Mouse (Mus musculus): ENCODE measurements around the gene Ulk3. TPM values are rescaled to one million over a fixed set of nuclear protein-coding genes. Genes with fewer than 3 reads are reported as not detected.
A peak's percentile ranks its signal among the peaks of the same experiment; 100 is the strongest.

Gene Ulk3
- polyA plus RNA-seq, 1 experiment from 2014 or later = 10.0 TPM

DNA sequence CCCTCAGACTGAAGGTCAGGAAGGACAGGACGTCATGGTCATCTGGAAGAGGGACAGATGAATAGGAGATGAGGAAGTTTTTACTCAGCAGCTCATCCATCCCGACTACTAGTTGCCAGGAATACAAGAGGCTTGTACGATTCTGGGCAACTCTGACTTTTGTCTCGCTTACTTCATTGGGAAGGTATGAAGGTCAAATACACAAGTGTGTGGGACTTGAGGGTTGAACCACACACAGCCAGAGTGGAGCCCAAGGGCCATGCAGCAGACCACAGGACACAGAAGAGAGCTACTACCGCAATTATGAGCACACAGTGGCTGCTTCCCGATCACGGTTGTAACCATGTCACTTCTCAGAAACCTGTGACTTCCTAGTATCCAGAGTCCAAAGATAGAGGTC is 23.3 kb downstream of the Ulk3 start:
- Histone ChIP-seq H3K27ac (ENCODE audit: low read depth, low read length) (no peak overlapping the region), H3K4me2 (no peak overlapping the region), H3K9me3 (replicated peaks; ENCODE audit: control insufficient read depth, low read length) (no peaks in the 10 kb centered on the region), H3K4me3 (ENCODE audit: low read depth, low read length) (no peak overlapping the region), H3K27me3 (ENCODE audit: control insufficient read depth, insufficient read depth, low read length) (peaks cover 14% of the 10 kb centered on the region; the same call in 1 of the 2 replicates), H3K9ac (ENCODE audit: low read depth, low read length) (no peak overlapping the region), H3K36me3 (ENCODE audit: control insufficient read depth, insufficient read depth, low read length) (no peaks in the 10 kb centered on the region), H3K4me1 (ENCODE audit: control insufficient read depth, insufficient read depth, low read length) (no peaks in the 10 kb centered on the region)
- ATAC-seq (replicated peaks; ENCODE audit: insufficient number of reproducible peaks, low FRiP score, low TSS enrichment) = no peak
- 74% methylated on average over 7 of the region's 7 CpGs for WGBS (ENCODE audit: insufficient replicate concordance)

DNA sequence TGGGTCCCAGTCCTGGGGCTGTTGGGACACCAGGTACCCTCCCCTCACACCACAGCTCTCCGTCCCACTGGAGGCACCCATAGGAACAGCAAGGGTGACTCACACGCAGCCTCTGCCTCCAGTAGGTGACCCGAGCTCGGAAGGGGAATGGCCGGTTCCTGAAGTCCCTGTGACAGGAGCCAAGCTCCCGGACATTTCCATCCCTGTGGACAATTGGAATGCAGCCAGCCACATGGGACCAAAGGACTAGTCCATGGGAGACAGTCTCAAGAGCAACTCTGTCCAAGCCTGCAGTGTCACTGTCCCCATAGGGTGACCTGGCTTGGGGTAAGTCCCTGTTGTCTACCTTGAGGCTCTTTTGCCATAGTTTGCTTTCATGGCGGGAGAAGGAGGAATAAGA is 24.7 kb downstream of the Ulk3 start:
- Histone ChIP-seq H3K4me2 (no peak overlapping the region), H3K9ac (ENCODE audit: low read depth, low read length) (no peak overlapping the region), H3K36me3 (ENCODE audit: control insufficient read depth, insufficient read depth, low read length) (no peaks in the 10 kb centered on the region), H3K9me3 (replicated peaks; ENCODE audit: control insufficient read depth, low read length) (no peaks in the 10 kb centered on the region), H3K27ac (ENCODE audit: low read depth, low read length) (no peak overlapping the region), H3K4me3 (ENCODE audit: low read depth, low read length) (no peak overlapping the region), H3K27me3 (ENCODE audit: control insufficient read depth, insufficient read depth, low read length) (peaks cover 8% of the 10 kb centered on the region; the same call in 1 of the 2 replicates), H3K4me1 (ENCODE audit: control insufficient read depth, insufficient read depth, low read length) (no peaks in the 10 kb centered on the region)
- ATAC-seq (replicated peaks; ENCODE audit: insufficient number of reproducible peaks, low FRiP score, low TSS enrichment) = no peak
- 73% methylated on average over 7 of the region's 7 CpGs for WGBS (ENCODE audit: insufficient replicate concordance)

DNA sequence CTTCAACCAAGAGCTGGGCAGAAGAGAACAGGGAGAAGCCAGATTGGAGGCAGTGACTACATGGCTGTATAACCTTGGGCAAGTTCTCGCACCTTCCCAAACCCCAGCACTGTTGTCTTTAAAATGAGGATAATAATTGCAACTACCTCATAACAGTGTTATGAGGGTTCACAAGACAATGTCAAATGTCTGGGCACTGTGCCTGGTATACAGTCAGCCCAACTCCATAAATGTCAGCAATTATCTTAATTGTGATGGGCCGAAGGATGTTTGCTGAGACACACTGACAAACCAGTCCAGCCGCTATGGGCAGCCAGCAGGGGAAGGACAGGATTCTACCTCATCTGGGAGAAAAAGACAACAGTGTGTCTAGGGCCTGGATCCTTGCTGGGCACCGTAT is 25.5 kb downstream of the Ulk3 start:
- Histone ChIP-seq H3K4me2 (no peak overlapping the region), H3K4me3 (ENCODE audit: low read depth, low read length) (no peak overlapping the region), H3K9ac (ENCODE audit: low read depth, low read length) (no peak overlapping the region), H3K27me3 (ENCODE audit: control insufficient read depth, insufficient read depth, low read length) (peaks cover 7% of the 10 kb centered on the region; the same call in 1 of the 2 replicates), H3K27ac (ENCODE audit: low read depth, low read length) (no peak overlapping the region), H3K36me3 (ENCODE audit: control insufficient read depth, insufficient read depth, low read length) (no peaks in the 10 kb centered on the region), H3K4me1 (ENCODE audit: control insufficient read depth, insufficient read depth, low read length) (no peaks in the 10 kb centered on the region), H3K9me3 (replicated peaks; ENCODE audit: control insufficient read depth, low read length) (no peaks in the 10 kb centered on the region)
- WGBS (ENCODE audit: insufficient replicate concordance) = 78% methylated on average over 4 of the region's 4 CpGs
- ATAC-seq (replicated peaks; ENCODE audit: insufficient number of reproducible peaks, low FRiP score, low TSS enrichment) = no peak

DNA sequence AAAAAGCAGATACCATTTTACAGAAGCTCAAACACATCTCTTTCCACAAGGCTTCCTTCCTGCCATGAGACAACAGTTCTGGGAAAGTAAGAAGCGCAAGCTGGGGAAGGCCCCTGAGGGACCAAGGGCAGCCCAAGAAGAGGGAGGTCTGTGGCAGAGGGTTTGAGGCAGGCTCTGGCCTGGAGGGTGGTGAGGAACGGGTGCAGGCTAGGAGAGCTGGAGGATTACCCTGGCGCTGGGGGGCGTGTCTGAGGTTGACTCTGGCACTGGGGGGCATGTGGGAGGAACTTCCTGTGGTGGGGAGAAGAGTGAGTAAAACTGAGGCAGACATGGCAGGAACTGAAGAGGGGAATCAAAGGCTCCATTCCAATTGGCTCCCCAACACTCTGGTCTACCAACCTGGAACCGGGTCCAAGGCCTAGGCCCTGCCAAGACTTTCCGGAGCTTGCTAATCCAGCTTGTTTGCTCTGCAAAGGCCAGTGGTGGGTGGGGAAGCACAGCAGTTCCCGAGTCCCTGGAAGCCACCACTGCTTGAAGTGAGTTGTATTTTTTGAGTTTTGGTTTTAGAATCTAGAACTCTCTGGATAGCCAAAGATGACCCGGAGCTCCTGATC is 28.4 kb downstream of the Ulk3 start:
- no peak for ATAC-seq (replicated peaks; ENCODE audit: insufficient number of reproducible peaks, low FRiP score, low TSS enrichment)
- H3K27me3 ChIP-seq (ENCODE audit: control insufficient read depth, insufficient read depth, low read length) = 0 out of 2 replicates have a peak, but pooled peaks cover 2% of the 10 kb centered on the region
- H3K9me3 ChIP-seq (replicated peaks; ENCODE audit: control insufficient read depth, low read length) = no peaks in the 10 kb centered on the region
- 67% methylated on average over 8 of the region's 8 CpGs for WGBS (ENCODE audit: insufficient replicate concordance)
- H3K27ac ChIP-seq (ENCODE audit: low read depth, low read length) = no peak overlapping the region
- H3K4me3 ChIP-seq (ENCODE audit: low read depth, low read length) = no peak overlapping the region
- no peak overlapping the region for H3K4me2 ChIP-seq
- no peaks in the 10 kb centered on the region for H3K36me3 ChIP-seq (ENCODE audit: control insufficient read depth, insufficient read depth, low read length)
- H3K9ac ChIP-seq (ENCODE audit: low read depth, low read length) = no peak overlapping the region
- H3K4me1 ChIP-seq (ENCODE audit: control insufficient read depth, insufficient read depth, low read length) = no peaks in the 10 kb centered on the region

DNA sequence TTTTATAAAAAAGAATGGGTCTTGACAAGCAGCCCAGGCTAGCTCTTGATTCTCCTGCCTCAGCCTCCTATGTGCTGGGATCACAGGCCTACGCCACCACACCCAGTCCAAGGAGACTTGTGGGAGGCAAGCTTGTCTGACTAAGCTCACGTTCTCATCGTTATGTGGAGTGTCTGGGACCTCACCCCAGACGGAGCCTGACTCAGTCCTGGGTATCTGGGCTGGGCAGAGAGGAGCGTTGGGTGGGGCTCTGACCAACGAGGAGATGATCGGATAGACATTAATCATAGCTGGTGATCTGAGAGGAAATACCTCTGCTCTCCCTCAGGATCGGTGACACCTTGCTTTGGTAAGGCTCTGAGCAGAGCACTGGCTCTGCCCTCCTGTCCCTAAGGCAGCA is 29.6 kb downstream of the Ulk3 start:
- H3K9me3 ChIP-seq (replicated peaks; ENCODE audit: control insufficient read depth, low read length) = no peaks in the 10 kb centered on the region
- no peaks in the 10 kb centered on the region for H3K36me3 ChIP-seq (ENCODE audit: control insufficient read depth, insufficient read depth, low read length)
- no peak overlapping the region for H3K27ac ChIP-seq (ENCODE audit: low read depth, low read length)
- no peak overlapping the region for H3K4me3 ChIP-seq (ENCODE audit: low read depth, low read length)
- H3K27me3 ChIP-seq (ENCODE audit: control insufficient read depth, insufficient read depth, low read length) = 0 out of 2 replicates have a peak, but pooled peaks cover 2% of the 10 kb centered on the region
- no peak overlapping the region for H3K4me2 ChIP-seq
- no peak overlapping the region for H3K9ac ChIP-seq (ENCODE audit: low read depth, low read length)
- no peak for ATAC-seq (replicated peaks; ENCODE audit: insufficient number of reproducible peaks, low FRiP score, low TSS enrichment)
- H3K4me1 ChIP-seq (ENCODE audit: control insufficient read depth, insufficient read depth, low read length) = no peaks in the 10 kb centered on the region
- WGBS (ENCODE audit: insufficient replicate concordance) = 67% methylated on average over 8 of the region's 8 CpGs

DNA sequence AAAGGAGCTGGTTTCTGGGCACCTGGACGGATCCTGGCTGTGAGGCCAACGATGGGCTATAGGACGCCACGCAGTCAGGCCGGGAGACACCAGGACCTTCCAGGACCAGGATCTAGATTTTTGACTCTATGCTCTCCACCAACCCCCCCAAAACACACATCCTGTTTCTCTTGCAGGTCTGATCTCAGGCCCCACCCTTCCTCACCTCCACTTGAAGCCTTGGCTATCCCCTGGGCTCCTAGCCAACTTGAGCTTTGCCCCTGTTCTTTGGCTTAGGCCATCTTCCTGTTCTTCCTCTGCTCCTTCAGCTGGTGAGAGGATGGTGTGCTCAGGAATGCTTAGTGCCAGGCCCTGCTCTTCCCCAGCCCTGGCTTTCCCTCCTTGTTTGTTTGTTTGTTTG is 31.4 kb downstream of the Ulk3 start, which contains the start of gene Lman1l:
Lman1l (minus strand) TSS at position 101 of the 400 bp plus-strand sequence.
- H3K4me1 ChIP-seq (ENCODE audit: control insufficient read depth, insufficient read depth, low read length) = no peaks in the 10 kb centered on the region
- H3K4me3 ChIP-seq (ENCODE audit: low read depth, low read length) = no peak within 1 kb of the TSS
- H3K27ac ChIP-seq (ENCODE audit: low read depth, low read length) = no peak within 1 kb of the TSS
- no peak for ATAC-seq (replicated peaks; ENCODE audit: insufficient number of reproducible peaks, low FRiP score, low TSS enrichment)
- H3K9ac ChIP-seq (ENCODE audit: low read depth, low read length) = 0 out of 2 replicates have a peak within 1 kb of the TSS, but pooled peaks have one; percentile 4
- H3K27me3 ChIP-seq (ENCODE audit: control insufficient read depth, insufficient read depth, low read length) = no peaks in the 10 kb centered on the region
- WGBS (ENCODE audit: insufficient replicate concordance) = 86% methylated on average over 5 of the region's 5 CpGs
- no peaks in the 10 kb centered on the region for H3K9me3 ChIP-seq (replicated peaks; ENCODE audit: control insufficient read depth, low read length)
- no peak within 1 kb of the TSS for H3K4me2 ChIP-seq
- H3K36me3 ChIP-seq (ENCODE audit: control insufficient read depth, insufficient read depth, low read length) = no peaks in the 10 kb centered on the region; the same call in 1 of the 2 replicates

DNA sequence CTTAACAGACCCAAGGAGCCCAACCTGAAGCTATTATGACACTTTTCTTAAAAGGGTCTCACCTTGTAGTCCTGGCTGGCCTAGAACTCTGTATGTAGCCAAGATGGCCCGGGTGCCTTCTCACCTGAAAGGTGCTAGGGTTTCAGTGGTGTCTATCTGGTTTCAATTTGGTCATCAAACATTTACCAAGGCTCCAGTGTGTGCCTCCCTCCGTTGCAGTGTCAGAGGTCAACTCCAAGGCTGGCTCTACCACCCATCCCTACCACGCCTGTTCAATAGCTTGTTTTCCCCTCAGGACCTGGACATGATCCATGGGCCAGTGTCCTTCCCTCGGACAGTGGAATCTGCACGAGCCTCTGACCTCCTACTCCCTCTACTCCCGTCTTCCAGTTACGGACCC is 35.0 kb downstream of the Ulk3 start:
- Histone ChIP-seq H3K27ac (ENCODE audit: low read depth, low read length) (no peak overlapping the region), H3K9me3 (replicated peaks; ENCODE audit: control insufficient read depth, low read length) (no peaks in the 10 kb centered on the region), H3K4me1 (ENCODE audit: control insufficient read depth, insufficient read depth, low read length) (no peaks in the 10 kb centered on the region), H3K4me3 (ENCODE audit: low read depth, low read length) (no peak overlapping the region), H3K27me3 (ENCODE audit: control insufficient read depth, insufficient read depth, low read length) (no peaks in the 10 kb centered on the region), H3K9ac (ENCODE audit: low read depth, low read length) (no peak overlapping the region), H3K4me2 (no peak overlapping the region), H3K36me3 (ENCODE audit: control insufficient read depth, insufficient read depth, low read length) (peaks cover 20% of the 10 kb centered on the region)
- ATAC-seq (replicated peaks; ENCODE audit: insufficient number of reproducible peaks, low FRiP score, low TSS enrichment) = no peak
- 82% methylated on average over 7 of the region's 7 CpGs for WGBS (ENCODE audit: insufficient replicate concordance)

DNA sequence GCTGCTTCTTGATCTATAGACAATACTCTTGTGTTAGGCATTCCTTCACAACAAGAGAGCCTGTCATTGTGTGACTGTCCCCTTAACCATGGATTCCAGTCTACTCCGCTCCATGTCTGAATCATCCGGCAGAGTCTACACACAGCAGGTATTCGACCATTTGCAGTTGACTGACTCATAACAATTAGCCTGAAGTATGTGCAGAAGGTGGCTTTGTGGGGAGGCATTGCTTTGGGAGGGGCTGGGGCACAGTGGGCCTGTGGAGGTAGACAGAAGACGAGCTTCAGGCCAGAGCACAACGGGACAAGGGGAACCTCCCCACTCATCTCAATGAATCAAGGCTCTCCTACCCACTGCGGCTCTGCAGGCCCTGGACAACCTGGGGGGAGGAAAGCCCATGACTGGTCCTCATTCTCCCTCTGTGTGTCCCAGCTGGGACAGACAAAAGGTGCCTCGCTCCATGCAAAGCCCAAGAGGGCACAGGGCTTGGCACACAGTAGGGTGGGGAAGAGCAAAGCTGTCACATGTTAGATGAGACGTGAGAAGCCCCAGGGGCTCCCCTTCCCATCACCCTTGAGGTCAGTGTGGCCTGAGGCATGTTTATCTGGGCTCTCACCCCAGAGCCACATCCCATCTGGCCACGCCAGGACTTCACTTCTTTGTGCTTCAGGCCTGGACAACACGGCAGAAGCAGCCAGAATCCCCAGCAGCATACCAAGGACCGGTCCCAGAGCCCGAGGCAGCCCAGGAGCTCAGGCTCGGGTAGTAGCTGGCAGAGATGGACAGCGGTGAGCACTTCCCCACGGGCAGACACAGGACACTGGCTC is 36.6 kb downstream of the Ulk3 start:
- no peak overlapping the region for H3K9ac ChIP-seq (ENCODE audit: low read depth, low read length)
- ATAC-seq (replicated peaks; ENCODE audit: insufficient number of reproducible peaks, low FRiP score, low TSS enrichment) = no peak
- H3K27ac ChIP-seq (ENCODE audit: low read depth, low read length) = no peak overlapping the region
- H3K27me3 ChIP-seq (ENCODE audit: control insufficient read depth, insufficient read depth, low read length) = no peaks in the 10 kb centered on the region
- H3K4me1 ChIP-seq (ENCODE audit: control insufficient read depth, insufficient read depth, low read length) = no peaks in the 10 kb centered on the region
- no peak overlapping the region for H3K4me2 ChIP-seq
- H3K36me3 ChIP-seq (ENCODE audit: control insufficient read depth, insufficient read depth, low read length) = peaks cover 27% of the 10 kb centered on the region
- H3K9me3 ChIP-seq (replicated peaks; ENCODE audit: control insufficient read depth, low read length) = no peaks in the 10 kb centered on the region
- WGBS (ENCODE audit: insufficient replicate concordance) = 81% methylated on average over 15 of the region's 15 CpGs
- H3K4me3 ChIP-seq (ENCODE audit: low read depth, low read length) = no peak overlapping the region
